Mouse (Mus musculus) heart, embryonic 15.5 days (tissue): Measurements from ENCODE around the gene Lingo1. TPM values are rescaled to one million over a fixed set of nuclear protein-coding genes. Genes with fewer than 3 reads are reported as not detected.

ENCODE experiments used
- ATAC-seq: fragments of 200-750 bp; cut with Nextera tagmentation; replicated peaks from 2 replicates; pipeline ENCODE4 v1.8.0; 2017; ENCODE audit warnings: low read depth, moderate TSS enrichment; ENCODE audit not compliant: insufficient number of reproducible peaks, insufficient read depth, low FRiP score
- H3K27ac ChIP-seq: fragments of 300-500 bp; sonication (generic); 2 replicates; pipeline ENCODE4 v1.5.1; 2015; ENCODE audit warnings: mild to moderate bottlenecking, inconsistent platforms
- H3K27me3 ChIP-seq: fragments of 300-500 bp; sonication (generic); 2 replicates; pipeline ENCODE4 v1.6.1; 2015; ENCODE audit warnings: inconsistent platforms
- H3K36me3 ChIP-seq: fragments of 300-500 bp; sonication (generic); 2 replicates; pipeline ENCODE4 v1.6.1; 2015; ENCODE audit warnings: mild to moderate bottlenecking, inconsistent platforms
- H3K4me1 ChIP-seq: fragments of 300-500 bp; sonication (generic); replicated peaks from 2 replicates; pipeline ENCODE4 v1.6.1; 2015; ENCODE audit warnings: inconsistent platforms
- H3K4me2 ChIP-seq: fragments of 300-500 bp; sonication (generic); 2 replicates; pipeline ENCODE4 v1.6.1; 2015; ENCODE audit warnings: inconsistent platforms, mild to moderate bottlenecking, moderate library complexity
- H3K4me3 ChIP-seq: fragments of 300-500 bp; sonication (generic); 2 replicates; pipeline ENCODE4 v1.5.1; 2015; ENCODE audit warnings: mild to moderate bottlenecking, inconsistent platforms
- H3K9ac ChIP-seq: fragments of 300-500 bp; sonication (generic); 2 replicates; pipeline ENCODE4 v1.6.1; 2015; ENCODE audit warnings: mild to moderate bottlenecking, inconsistent platforms
- H3K9me3 ChIP-seq: fragments of 300-500 bp; sonication (generic); replicated peaks from 2 replicates; pipeline ENCODE4 v1.6.1; 2016; ENCODE audit warnings: inconsistent platforms
- WGBS: fragments of 180-500 bp; shearing (Covaris S2); methylation state at CpG from one replicate; pipeline ENCODE4 v1.1.7; 2015; ENCODE audit warnings: mixed read lengths; 5-methylcytosine and 5-hydroxymethylcytosine counted together
- polyA plus RNA-seq: library from polyadenylated mRNA; unstranded; fragments of >200 nt; fragmentation: Nextera tagmentation; extraction: Ambion mirVana; gene quantifications from 2 replicates; pipeline ENCODE4 v1.2.1, GENCODE M21; 2015

Lingo1 gene
- polyA plus RNA-seq, 1 experiment from 2014 or later, result 2.3 TPM

- H3K36me3 ChIP-seq, result no peaks in the 10 kb centered on the region
- no peak overlapping the region for H3K4me3 ChIP-seq
- WGBS, result 76% methylated on average over 3 of the region's 3 CpGs
- no peak overlapping the region for H3K27ac ChIP-seq
- H3K9me3 ChIP-seq, result no peaks in the 10 kb centered on the region
- H3K4me1 ChIP-seq, result peaks cover 10% of the 10 kb centered on the region
- ATAC-seq, result no peak
- H3K27me3 ChIP-seq, result no peaks in the 10 kb centered on the region
- H3K4me2 ChIP-seq, result no peak overlapping the region
- H3K9ac ChIP-seq, result no peak overlapping the region
Observed at GRCm38 (mm10) chr9:56691226-56691625, 105.0 kb downstream of the Lingo1 start.

DNA sequence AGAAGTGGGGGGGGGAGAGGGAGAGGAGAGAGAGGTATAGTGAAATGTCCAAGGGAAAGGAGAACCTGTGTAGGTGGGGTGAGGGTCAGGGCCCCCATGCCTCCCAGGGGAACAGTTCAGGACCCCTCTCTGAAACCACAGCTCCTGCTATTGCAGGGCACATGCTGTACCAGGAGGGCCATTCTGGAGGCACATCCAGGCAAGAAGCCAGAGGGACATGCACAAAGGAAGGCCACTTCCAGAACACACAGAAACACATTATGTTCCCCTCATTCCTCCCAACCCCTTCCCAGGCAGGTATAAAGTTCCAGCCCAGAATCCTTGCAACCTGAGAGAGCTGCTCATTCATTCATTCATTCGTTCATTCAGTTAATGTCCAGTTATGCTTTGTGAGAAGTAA is 105.6 kb downstream of the Lingo1 start:
- no peaks in the 10 kb centered on the region for H3K9me3 ChIP-seq
- H3K27ac ChIP-seq, result no peak overlapping the region
- no peak overlapping the region for H3K4me3 ChIP-seq
- H3K4me1 ChIP-seq, result peaks cover 13% of the 10 kb centered on the region
- H3K27me3 ChIP-seq, result no peaks in the 10 kb centered on the region
- no peak for ATAC-seq
- no peaks in the 10 kb centered on the region for H3K36me3 ChIP-seq
- WGBS, result 49% methylated on average over 1 of the region's 1 CpGs
- no peak overlapping the region for H3K4me2 ChIP-seq
- H3K9ac ChIP-seq, result no peak overlapping the region

GRCm38 (mm10) chr9:56687490-56687889 is 108.8 kb downstream of the Lingo1 start:
- no peak for ATAC-seq
- 75% methylated on average over 5 of the region's 5 CpGs for WGBS
- Histone ChIP-seq H3K4me2 (no peak overlapping the region), H3K9me3 (no peaks in the 10 kb centered on the region), H3K36me3 (no peaks in the 10 kb centered on the region), H3K9ac (no peak overlapping the region), H3K4me3 (no peak overlapping the region), H3K4me1 (peaks cover 15% of the 10 kb centered on the region), H3K27ac (no peak overlapping the region), H3K27me3 (no peaks in the 10 kb centered on the region)

GRCm38 (mm10) chr9:56687145-56687477 is 109.2 kb downstream of the Lingo1 start:
- no peak for ATAC-seq
- Histone ChIP-seq H3K27ac (peak overlapping the region; percentile 14), H3K4me3 (no peak overlapping the region), H3K9ac (no peak overlapping the region), H3K9me3 (no peaks in the 10 kb centered on the region), H3K4me1 (peaks cover 15% of the 10 kb centered on the region), H3K27me3 (no peaks in the 10 kb centered on the region), H3K36me3 (no peaks in the 10 kb centered on the region), H3K4me2 (no peak overlapping the region)
- 56% methylated on average over 1 of the region's 1 CpGs for WGBS

DNA sequence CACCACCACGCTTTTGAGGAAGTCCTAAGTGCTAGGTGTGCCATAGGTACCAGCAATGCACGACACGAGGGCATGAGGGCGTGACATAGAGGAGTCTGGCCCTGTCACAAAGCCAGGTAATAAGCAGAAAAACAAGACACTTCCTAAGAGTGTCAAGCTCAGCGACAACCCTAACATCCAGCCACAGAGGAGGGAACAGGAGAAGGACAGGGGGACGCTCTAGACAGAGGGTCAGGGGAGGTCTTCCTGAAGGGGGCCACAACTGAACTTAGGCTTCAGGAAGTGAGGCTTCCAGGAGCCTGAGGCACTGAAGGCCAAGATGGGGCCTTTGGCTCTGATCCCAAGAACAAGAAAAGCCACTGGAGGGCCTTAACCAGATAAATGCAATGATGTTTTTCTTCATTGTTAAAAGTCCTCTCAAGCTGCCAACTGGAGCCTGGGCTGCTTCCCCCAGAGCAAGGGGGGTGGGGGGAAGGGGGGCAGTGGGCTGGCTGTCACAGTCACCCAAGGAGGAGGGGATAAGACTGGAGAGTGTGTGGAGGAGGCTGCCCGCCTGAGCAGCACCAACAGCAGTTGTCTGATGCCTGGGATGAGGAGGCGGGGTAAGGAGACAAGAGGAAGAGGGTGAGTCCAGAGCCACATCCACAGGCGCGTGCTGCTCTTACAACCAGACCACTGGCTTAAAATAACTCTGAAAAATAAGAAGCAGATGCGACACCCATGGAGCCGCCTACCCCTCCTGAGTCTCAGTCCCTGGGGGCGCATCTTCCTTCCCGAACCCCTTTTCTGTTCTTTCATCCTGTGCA is 109.7 kb downstream of the Lingo1 start:
- ATAC-seq, result peak; percentile 78
- H3K4me3 ChIP-seq, result no peak overlapping the region
- H3K9me3 ChIP-seq, result no peaks in the 10 kb centered on the region
- peak overlapping the region; percentile 14 for H3K27ac ChIP-seq
- no peaks in the 10 kb centered on the region for H3K36me3 ChIP-seq
- no peaks in the 10 kb centered on the region for H3K27me3 ChIP-seq
- H3K4me1 ChIP-seq, result peaks cover 15% of the 10 kb centered on the region
- 38% methylated on average over 14 of the region's 14 CpGs for WGBS
- no peak overlapping the region for H3K9ac ChIP-seq
- H3K4me2 ChIP-seq, result no peak overlapping the region

DNA sequence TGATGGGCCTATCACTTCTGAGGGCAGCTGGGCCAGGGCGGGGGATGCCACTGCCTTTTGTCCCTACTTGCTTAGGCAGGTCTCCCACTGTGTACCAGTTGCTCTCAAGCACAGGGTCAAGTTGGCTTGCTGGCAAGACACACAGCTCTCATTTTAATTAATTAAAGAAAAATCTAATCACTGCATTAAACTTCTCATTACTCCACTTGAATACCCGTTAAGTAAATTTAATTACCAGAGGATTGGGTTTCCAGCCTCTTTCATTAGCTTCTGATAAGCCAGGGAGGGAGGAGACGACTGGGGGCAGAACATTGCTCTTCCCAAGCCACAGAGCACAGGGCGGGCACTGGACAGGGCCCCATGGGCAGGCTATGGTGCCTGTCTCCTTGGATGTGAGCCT is 113.4 kb downstream of the Lingo1 start:
- no peaks in the 10 kb centered on the region for H3K27me3 ChIP-seq
- no peak overlapping the region for H3K4me3 ChIP-seq
- H3K9ac ChIP-seq, result no peak overlapping the region
- no peak for ATAC-seq
- no peak overlapping the region for H3K4me2 ChIP-seq
- H3K36me3 ChIP-seq, result no peaks in the 10 kb centered on the region
- no peaks in the 10 kb centered on the region for H3K9me3 ChIP-seq
- H3K4me1 ChIP-seq, result peaks cover 15% of the 10 kb centered on the region
- no peak overlapping the region for H3K27ac ChIP-seq
- 37% methylated on average over 4 of the region's 4 CpGs for WGBS

- no peak for ATAC-seq
- H3K4me2 ChIP-seq, result no peak overlapping the region
- H3K36me3 ChIP-seq, result no peaks in the 10 kb centered on the region
- no peaks in the 10 kb centered on the region for H3K9me3 ChIP-seq
- H3K27me3 ChIP-seq, result no peaks in the 10 kb centered on the region
- WGBS, result 69% methylated on average over 7 of the region's 7 CpGs
- H3K27ac ChIP-seq, result no peak overlapping the region
- no peak overlapping the region for H3K9ac ChIP-seq
- peaks cover 12% of the 10 kb centered on the region for H3K4me1 ChIP-seq
- no peak overlapping the region for H3K4me3 ChIP-seq
Observed at GRCm38 (mm10) chr9:56681950-56682349, 114.3 kb downstream of the Lingo1 start.

DNA sequence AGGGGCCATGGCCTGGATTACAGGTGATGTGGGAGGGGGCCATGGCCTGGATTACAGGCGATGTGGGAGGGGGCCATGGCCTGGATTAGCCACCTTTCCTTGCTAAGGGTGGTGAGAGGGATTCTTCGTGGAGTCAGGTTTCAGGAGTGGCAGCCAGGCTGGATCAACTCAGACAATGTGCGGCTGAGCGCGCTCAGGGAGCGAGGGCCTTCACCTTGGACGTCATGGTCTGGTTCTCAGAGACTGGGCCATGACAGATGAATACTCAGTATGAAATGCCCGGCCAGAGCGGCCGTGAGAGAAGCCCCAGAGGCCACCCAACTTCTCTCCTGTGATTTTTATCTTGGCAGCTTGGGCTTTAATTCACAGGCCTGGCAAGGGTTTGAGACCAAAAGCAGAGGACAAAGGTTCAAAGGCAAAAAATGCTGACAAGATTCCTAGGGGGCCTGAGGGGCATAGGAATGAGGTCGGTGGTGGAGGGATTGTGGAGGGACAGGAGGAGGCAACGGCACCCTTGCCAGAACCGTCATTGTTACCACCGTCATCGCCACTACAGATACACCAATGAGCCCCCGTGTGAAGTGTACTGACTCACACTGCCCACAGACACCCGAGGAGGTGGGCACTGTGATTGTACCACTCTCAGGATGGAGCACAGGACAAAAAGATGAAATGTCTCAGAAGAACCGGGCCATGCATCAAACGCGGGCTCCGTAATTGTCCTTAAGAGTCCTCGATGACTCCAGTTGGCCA is 117.2 kb downstream of the Lingo1 start:
- Histone ChIP-seq H3K36me3 (no peaks in the 10 kb centered on the region), H3K27ac (no peak overlapping the region), H3K4me2 (no peak overlapping the region), H3K27me3 (no peaks in the 10 kb centered on the region), H3K4me1 (0 out of 2 replicates have a peak, but pooled peaks cover 2% of the 10 kb centered on the region), H3K9me3 (no peaks in the 10 kb centered on the region), H3K4me3 (no peak overlapping the region), H3K9ac (no peak overlapping the region)
- ATAC-seq, result no peak
- 85% methylated on average over 22 of the region's 22 CpGs for WGBS

- H3K4me2 ChIP-seq, result no peak overlapping the region
- 87% methylated on average over 7 of the region's 7 CpGs for WGBS
Observed at GRCm38 (mm10) chr9:56675696-56676095, 120.6 kb downstream of the Lingo1 start.

DNA sequence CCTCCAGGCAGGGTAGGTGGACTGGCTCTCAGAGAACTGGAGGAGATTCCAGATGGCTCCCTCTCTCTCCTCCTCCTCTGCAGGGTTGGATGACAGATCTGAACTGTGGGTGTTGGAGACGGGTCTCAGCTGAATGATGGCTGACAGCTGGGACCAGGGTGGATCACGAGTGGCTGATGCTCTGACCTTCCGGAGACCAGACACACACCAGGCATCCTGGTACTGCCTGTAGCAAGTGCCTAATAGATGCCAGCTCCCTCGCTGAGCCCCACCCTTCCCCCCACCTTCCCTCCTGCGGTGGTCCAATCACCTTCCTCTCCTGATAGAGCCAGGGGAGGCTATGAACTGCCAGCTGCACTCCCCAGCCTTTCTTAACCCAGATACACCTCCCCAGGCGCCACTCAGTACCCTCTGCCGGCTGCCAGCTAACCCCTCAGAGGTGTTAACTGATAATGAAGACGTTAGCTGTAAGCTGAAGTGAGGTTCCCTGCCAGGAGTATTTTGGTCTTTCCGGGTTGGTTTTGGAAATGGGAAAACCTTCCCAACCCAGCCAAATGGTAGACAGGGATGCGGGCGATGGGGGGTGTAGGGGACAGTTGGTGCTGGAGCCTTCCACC is 126.6 kb downstream of the Lingo1 start:
- ATAC-seq, result no peak; the same call in 1 of the 2 replicates
- 20% methylated on average over 11 of the region's 11 CpGs for WGBS

More at GRCm38 (mm10) chr9:56675696-56676095, 120.6 kb downstream of the Lingo1 start:
- Histone ChIP-seq H3K36me3 (no peaks in the 10 kb centered on the region), H3K9ac (no peak overlapping the region), H3K27me3 (no peaks in the 10 kb centered on the region), H3K4me3 (no peak overlapping the region), H3K27ac (no peak overlapping the region), H3K4me1 (no peaks in the 10 kb centered on the region), H3K9me3 (no peaks in the 10 kb centered on the region)
- no peak for ATAC-seq

GRCm38 (mm10) chr9:56664136-56664535 is 132.1 kb downstream of the Lingo1 start:
- H3K36me3 ChIP-seq, result no peaks in the 10 kb centered on the region
- no peak overlapping the region for H3K27ac ChIP-seq
- H3K9me3 ChIP-seq, result no peaks in the 10 kb centered on the region
- ATAC-seq, result no peak
- no peaks in the 10 kb centered on the region for H3K4me1 ChIP-seq
- H3K4me3 ChIP-seq, result no peak overlapping the region
- H3K4me2 ChIP-seq, result no peak overlapping the region
- H3K9ac ChIP-seq, result no peak overlapping the region
- WGBS, result 74% methylated on average over 5 of the region's 5 CpGs
- peaks cover 21% of the 10 kb centered on the region for H3K27me3 ChIP-seq

More for the DNA sequence above, 126.6 kb downstream of the Lingo1 start:
- Histone ChIP-seq H3K4me1 (peaks cover 2% of the 10 kb centered on the region; the same call in 1 of the 2 replicates), H3K4me2 (no peak overlapping the region), H3K27me3 (0 out of 2 replicates have a peak, but pooled peaks cover 5% of the 10 kb centered on the region), H3K9me3 (no peaks in the 10 kb centered on the region), H3K4me3 (no peak overlapping the region), H3K36me3 (no peaks in the 10 kb centered on the region), H3K27ac (no peak overlapping the region), H3K9ac (no peak overlapping the region)
